Mouse (Mus musculus): ENCODE data around the gene Gdpd1. TPM values are rescaled to one million over a fixed set of nuclear protein-coding genes. Genes with fewer than 3 reads are reported as not detected.

The Gdpd1 gene
- total RNA-seq, 2 experiments from 2014 or later: 39.8 to 40.2 TPM

DNA sequence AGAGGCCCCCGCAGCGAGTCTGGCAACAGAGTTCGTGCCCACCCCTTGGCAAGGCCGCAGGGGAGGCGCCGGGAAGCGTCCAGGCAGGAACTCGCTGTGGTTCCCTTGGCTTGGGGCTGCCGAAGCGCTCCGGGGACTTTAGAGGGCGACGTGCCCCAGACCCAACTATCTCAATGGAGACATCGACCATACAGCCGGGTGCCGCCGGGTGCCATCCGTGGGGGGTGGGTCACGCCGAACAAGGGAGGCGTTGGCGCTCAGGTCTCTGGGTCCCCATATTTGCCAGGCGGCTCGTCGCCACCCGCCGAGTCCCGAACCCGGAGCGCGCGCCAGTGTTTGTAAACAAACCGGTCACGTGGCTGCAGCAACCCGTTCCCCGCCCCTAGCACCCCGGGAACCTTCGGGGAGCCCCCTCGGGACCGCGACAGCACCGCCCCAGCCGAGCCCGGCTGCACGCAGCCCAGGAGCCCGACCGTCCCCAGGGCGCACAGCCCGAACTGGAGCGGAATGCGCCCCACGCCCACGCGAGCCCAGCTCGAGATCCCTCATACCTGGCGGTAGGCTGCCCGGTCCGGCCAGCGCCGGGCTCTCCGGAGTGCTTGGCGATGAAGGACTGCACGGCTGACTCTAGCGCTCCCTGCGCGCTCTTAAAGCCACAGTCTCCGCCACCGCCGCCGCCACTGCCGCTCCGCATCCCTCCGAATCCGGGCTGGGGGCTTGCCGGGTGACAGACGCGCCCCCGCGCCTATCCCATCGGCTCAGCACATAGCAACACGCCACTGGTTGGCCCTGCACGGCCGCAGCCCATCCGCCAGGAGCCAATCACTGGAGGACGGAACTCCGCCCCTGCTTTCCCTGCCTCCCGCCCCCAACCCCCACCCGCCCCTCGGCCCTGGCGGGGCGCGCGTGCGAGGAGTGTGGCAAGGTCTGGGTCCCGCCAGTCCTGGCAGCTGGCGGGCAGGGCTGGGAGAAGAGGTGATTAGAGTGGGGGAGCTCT, 80.5 kb downstream of the Gdpd1 start, which contains the start of gene Ypel2:
Gene Ypel2 (minus strand): TSS at position 667 of the 997 bp plus-strand sequence.
- DNase-seq (ENCODE audit: low spot score in 2 of 2): peak; percentile 95 to 98

DNA sequence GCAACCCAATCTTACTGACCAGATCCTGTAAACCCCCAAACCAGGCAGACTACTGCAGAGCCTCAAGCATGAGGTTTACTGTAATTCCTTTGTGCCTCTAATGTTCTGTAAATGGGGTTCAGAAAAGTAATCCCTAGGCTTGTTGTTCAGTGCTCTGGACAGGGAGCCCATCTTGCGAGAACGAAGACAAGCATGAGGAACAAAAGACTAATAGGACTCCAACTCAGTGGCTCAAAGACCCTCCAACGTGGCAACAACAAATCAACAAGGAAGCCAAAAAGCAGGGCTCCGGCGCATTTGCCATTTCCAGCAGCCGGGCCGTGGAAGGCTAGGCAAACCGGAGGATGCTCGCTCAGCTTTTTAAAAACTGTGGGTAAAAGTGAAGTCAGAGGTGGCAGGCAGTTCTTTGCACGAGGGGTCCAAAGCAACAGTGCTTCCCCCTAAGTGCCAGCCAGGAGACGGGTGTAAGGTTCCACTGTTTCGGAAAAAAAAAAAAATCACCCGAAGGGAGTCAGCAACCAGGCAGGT, 81.3 kb downstream of the Gdpd1 start:
- DNase-seq (ENCODE audit: low spot score in 2 of 2): no peak

DNA sequence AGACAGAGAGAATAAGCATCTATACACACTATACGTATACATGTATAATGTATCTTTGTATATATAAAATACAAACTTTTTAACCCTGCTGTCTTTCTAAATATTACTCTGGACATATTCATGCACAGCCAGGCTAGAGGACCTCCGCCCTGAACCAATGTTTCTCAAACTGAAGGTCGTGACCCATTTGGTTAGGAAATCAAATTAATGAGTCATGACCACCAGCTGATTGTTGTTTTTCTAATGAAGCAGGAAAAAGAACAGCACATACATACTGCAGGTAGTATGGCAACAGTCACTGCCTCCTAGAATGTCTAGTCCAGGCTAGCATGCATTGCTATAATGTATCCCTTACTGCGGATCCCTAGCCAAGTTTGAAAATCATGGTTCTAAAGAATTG, 82.6 kb downstream of the Gdpd1 start:
- DNase-seq (ENCODE audit: low spot score in 2 of 2): no peak

DNA sequence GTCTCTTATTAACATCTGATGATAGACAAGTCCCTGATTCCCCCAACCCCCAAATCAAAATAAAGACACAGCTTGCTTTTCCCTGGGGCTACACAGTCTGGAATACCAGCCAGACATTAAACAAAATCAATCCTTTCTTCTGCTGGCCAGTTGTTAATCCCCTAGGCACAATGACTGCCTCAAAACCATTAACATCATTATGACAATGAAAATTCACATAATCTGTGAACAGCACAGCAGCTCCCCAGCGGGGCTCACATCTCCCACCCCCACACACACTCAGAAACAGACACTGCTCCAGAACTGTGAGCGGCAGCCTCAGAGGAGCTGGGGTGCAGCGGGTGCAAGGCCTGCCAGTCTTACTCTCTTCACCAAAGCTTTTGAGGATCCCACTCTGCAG, 83.6 kb downstream of the Gdpd1 start:
- DNase-seq (ENCODE audit: low spot score in 2 of 2): no peak

DNA sequence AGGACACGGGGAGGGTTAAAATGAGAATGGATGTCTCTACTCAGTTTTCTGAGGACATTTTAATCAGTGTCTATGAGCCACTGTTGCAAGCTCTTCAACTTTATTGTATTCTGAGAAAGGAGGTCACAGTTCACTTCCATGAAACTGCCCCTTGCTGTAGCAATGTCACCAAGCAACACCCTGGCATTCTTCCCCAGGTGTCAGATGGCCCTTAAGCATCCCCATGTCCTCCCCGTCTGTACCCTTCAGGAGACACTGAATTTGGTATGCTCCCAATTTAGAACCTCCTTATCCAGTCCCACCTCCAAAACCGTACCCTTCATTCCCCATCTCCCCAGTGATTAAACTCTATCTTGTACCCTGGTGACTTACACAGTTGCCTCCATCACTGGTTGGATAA, 88.9 kb downstream of the Gdpd1 start:
- DNase-seq (ENCODE audit: low spot score in 2 of 2): no peak

Small RNA genes lying within 50 kb of the gene (microRNA-seq; reads per million reads assigned to microRNA genes)
- gene Mir301: 275 to 370 reads per million in 2 experiments

Other genes starting within 250 kb of the Gdpd1 start
- gene Ypel2, start 80.4 kb downstream of the Gdpd1 start, total RNA-seq (2021): 10 to 100 TPM; 46.1 to 46.4 TPM
- 10 to 100 TPM; 16.7 to 18.2 TPM for gene Smg8, start 12.7 kb upstream of the Gdpd1 start, total RNA-seq (2021)
- gene Prr11, start 34.6 kb upstream of the Gdpd1 start, total RNA-seq (2021): under 1 TPM; 0.21 to 0.23 TPM
- gene Ska2, start 35.2 kb upstream of the Gdpd1 start, total RNA-seq (2021): 10 to 100 TPM; 11.6 to 13.6 TPM
- 100 to 1,000 TPM; 227 to 232 TPM for gene Trim37, start 53.0 kb upstream of the Gdpd1 start, total RNA-seq (2021)

All from left cerebral cortex, adult 18-20 months (tissue).